Mouse (Mus musculus): ENCODE data around the gene Stambpl1. TPM values are rescaled to one million over a fixed set of nuclear protein-coding genes. Genes with fewer than 3 reads are reported as not detected.

Gene Stambpl1
- polyA plus RNA-seq, 1 experiment from 2014 or later, result 6.5 TPM

GRCm38 (mm10) chr19:34186845-34187244 lies 5.2 kb upstream of the Stambpl1 start:
- Histone ChIP-seq H3K9ac (ENCODE audit: low read length) (no peak overlapping the region), H3K27me3 (ENCODE audit: control insufficient read depth, insufficient read depth, low read length) (no peaks in the 10 kb centered on the region), H3K9me3 (ENCODE audit: control insufficient read depth, low read length) (no peaks in the 10 kb centered on the region), H3K36me3 (ENCODE audit: control insufficient read depth, insufficient read depth, low read length) (no peaks in the 10 kb centered on the region), H3K4me1 (ENCODE audit: control insufficient read depth in 2 of 2, insufficient read depth in 2 of 2, low read length in 2 of 2) (peaks cover 0 to 3% of the 10 kb centered on the region in 2 experiments; a peak in 2 of 4 replicates), H3K27ac (replicated peaks in 1 of 2; ENCODE audit: control insufficient read depth in 1 of 2, insufficient read depth in 1 of 2, low read depth in 2 of 2, low read length in 2 of 2) (no peak overlapping the region), H3K4me2 (ENCODE audit: low read length) (no peak overlapping the region), H3K4me3 (ENCODE audit: control insufficient read depth in 1 of 2, insufficient read depth in 1 of 2, low read depth in 1 of 2, low read length in 2 of 2) (no peak overlapping the region)
- no peak for ATAC-seq (ENCODE audit: insufficient number of reproducible peaks, insufficient read depth, low FRiP score, low read depth)
- 90% methylated on average over 4 of the region's 4 CpGs for WGBS

DNA sequence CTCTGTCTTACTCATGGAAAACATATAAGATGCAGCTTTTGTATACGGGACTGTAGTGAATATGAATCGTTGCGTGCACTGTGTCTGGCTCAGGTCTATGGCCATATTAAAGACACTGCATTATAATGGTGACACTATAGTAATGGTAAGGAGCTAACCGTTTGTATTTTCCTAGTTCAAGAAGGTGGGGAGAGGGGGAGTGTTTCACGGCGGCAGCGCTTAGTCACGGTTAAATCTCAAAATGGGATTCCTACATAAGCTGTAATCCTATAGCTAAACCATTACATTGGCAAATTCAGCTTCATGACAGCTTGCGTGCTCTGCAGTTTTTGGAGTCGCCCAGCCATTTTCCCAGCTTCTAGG lies 403 bp upstream of the Stambpl1 start:
- 35% methylated on average over 10 of the region's 10 CpGs for WGBS
- Histone ChIP-seq H3K27me3 (ENCODE audit: control insufficient read depth, insufficient read depth, low read length) (no peaks in the 10 kb centered on the region), H3K27ac (replicated peaks in 1 of 2; ENCODE audit: control insufficient read depth in 1 of 2, insufficient read depth in 1 of 2, low read depth in 2 of 2, low read length in 2 of 2) (no peak overlapping the region), H3K9ac (ENCODE audit: low read length) (peak overlapping the region; percentile 81), H3K9me3 (ENCODE audit: control insufficient read depth, low read length) (no peaks in the 10 kb centered on the region), H3K4me3 (ENCODE audit: control insufficient read depth in 1 of 2, insufficient read depth in 1 of 2, low read depth in 1 of 2, low read length in 2 of 2) (peak overlapping the region; percentile 73 to 79), H3K36me3 (ENCODE audit: control insufficient read depth, insufficient read depth, low read length) (no peaks in the 10 kb centered on the region), H3K4me2 (ENCODE audit: low read length) (peak overlapping the region; percentile 99), H3K4me1 (ENCODE audit: control insufficient read depth in 2 of 2, insufficient read depth in 2 of 2, low read length in 2 of 2) (peaks cover 3 to 6% of the 10 kb centered on the region in 2 experiments; a peak in 3 of 4 replicates)
- no peak for ATAC-seq (ENCODE audit: insufficient number of reproducible peaks, insufficient read depth, low FRiP score, low read depth)

DNA sequence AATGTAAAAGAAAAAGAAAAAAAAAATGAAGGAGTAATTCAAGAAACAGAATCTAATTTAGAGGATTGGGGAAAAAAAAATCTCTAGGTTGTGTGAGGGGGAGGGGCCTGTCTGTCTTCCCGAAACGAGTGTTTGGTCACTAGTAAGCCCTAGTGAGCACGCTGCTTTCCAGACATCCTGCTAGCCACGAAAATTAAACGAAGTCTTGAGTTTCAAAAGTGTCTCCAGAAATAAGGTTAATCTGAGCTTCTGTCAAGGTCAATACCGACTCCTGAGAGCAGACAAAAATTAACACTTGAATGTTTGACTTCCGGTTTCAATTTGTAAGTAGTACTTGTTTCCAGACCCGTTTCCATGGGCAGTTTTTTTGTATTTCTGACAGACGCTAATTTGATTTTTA lies 1.1 kb downstream of the Stambpl1 start:
- Histone ChIP-seq H3K4me3 (ENCODE audit: control insufficient read depth in 1 of 2, insufficient read depth in 1 of 2, low read depth in 1 of 2, low read length in 2 of 2) (peak overlapping the region; percentile 73 to 79; a peak in 3 of 4 replicates), H3K27me3 (ENCODE audit: control insufficient read depth, insufficient read depth, low read length) (no peaks in the 10 kb centered on the region), H3K9me3 (ENCODE audit: control insufficient read depth, low read length) (no peaks in the 10 kb centered on the region), H3K36me3 (ENCODE audit: control insufficient read depth, insufficient read depth, low read length) (no peaks in the 10 kb centered on the region), H3K4me1 (ENCODE audit: control insufficient read depth in 2 of 2, insufficient read depth in 2 of 2, low read length in 2 of 2) (peaks cover 3 to 6% of the 10 kb centered on the region in 2 experiments; a peak in 3 of 4 replicates), H3K4me2 (ENCODE audit: low read length) (peak overlapping the region; percentile 99), H3K27ac (replicated peaks in 1 of 2; ENCODE audit: control insufficient read depth in 1 of 2, insufficient read depth in 1 of 2, low read depth in 2 of 2, low read length in 2 of 2) (no peak overlapping the region), H3K9ac (ENCODE audit: low read length) (peak overlapping the region; percentile 81)
- no peak for ATAC-seq (ENCODE audit: insufficient number of reproducible peaks, insufficient read depth, low FRiP score, low read depth)
- 8% methylated on average over 9 of the region's 9 CpGs for WGBS

GRCm38 (mm10) chr19:34193683-34194082 lies 1.7 kb downstream of the Stambpl1 start:
- no peak for ATAC-seq (ENCODE audit: insufficient number of reproducible peaks, insufficient read depth, low FRiP score, low read depth)
- Histone ChIP-seq H3K27me3 (ENCODE audit: control insufficient read depth, insufficient read depth, low read length) (no peaks in the 10 kb centered on the region), H3K9me3 (ENCODE audit: control insufficient read depth, low read length) (no peaks in the 10 kb centered on the region), H3K4me2 (ENCODE audit: low read length) (peak overlapping the region; percentile 99), H3K36me3 (ENCODE audit: control insufficient read depth, insufficient read depth, low read length) (no peaks in the 10 kb centered on the region), H3K4me1 (ENCODE audit: control insufficient read depth in 2 of 2, insufficient read depth in 2 of 2, low read length in 2 of 2) (peaks cover 3 to 6% of the 10 kb centered on the region in 2 experiments; a peak in 3 of 4 replicates), H3K27ac (replicated peaks in 1 of 2; ENCODE audit: control insufficient read depth in 1 of 2, insufficient read depth in 1 of 2, low read depth in 2 of 2, low read length in 2 of 2) (no peak overlapping the region), H3K4me3 (ENCODE audit: control insufficient read depth in 1 of 2, insufficient read depth in 1 of 2, low read depth in 1 of 2, low read length in 2 of 2) (peak overlapping the region in 1 of 2 experiments; percentile 79; a peak in 2 of 4 replicates), H3K9ac (ENCODE audit: low read length) (peak overlapping the region; percentile 81)
- 69% methylated on average over 9 of the region's 9 CpGs for WGBS

DNA sequence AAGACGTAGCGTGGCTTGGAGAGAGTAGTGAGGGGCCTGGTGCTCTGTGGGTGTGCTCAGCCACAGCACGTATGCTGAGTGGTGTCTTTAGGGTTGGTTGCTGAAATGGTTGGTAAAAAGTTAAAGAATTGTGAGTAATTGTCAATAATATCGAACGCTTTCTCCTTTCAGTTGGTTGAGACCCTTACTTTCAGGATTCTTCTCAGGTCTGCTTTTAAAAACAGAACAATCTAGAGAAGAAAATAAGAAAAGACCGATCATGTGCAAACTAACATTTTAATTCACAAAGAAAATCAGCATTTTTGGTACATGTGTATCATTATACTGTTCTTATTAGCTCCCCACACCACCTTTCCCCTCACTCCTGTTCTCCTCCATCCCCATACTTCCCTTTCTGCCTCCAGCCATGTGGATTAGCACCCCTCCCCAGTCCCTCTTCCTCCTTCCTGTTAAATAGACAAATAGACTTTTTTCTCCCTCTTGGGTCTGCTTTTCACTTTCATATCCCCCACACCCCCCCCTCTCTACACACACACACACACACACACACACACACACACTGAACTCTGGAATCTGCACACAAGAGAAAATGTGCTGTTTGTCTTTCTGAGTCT lies 2.2 kb downstream of the Stambpl1 start:
- Histone ChIP-seq H3K4me3 (ENCODE audit: control insufficient read depth in 1 of 2, insufficient read depth in 1 of 2, low read depth in 1 of 2, low read length in 2 of 2) (no peak overlapping the region), H3K4me2 (ENCODE audit: low read length) (no peak overlapping the region), H3K4me1 (ENCODE audit: control insufficient read depth in 2 of 2, insufficient read depth in 2 of 2, low read length in 2 of 2) (peaks cover 3 to 6% of the 10 kb centered on the region in 2 experiments; a peak in 3 of 4 replicates), H3K9me3 (ENCODE audit: control insufficient read depth, low read length) (no peaks in the 10 kb centered on the region), H3K27ac (replicated peaks in 1 of 2; ENCODE audit: control insufficient read depth in 1 of 2, insufficient read depth in 1 of 2, low read depth in 2 of 2, low read length in 2 of 2) (no peak overlapping the region), H3K9ac (ENCODE audit: low read length) (no peak overlapping the region), H3K36me3 (ENCODE audit: control insufficient read depth, insufficient read depth, low read length) (no peaks in the 10 kb centered on the region), H3K27me3 (ENCODE audit: control insufficient read depth, insufficient read depth, low read length) (no peaks in the 10 kb centered on the region)
- 94% methylated on average over 6 of the region's 6 CpGs for WGBS
- no peak for ATAC-seq (ENCODE audit: insufficient number of reproducible peaks, insufficient read depth, low FRiP score, low read depth)

DNA sequence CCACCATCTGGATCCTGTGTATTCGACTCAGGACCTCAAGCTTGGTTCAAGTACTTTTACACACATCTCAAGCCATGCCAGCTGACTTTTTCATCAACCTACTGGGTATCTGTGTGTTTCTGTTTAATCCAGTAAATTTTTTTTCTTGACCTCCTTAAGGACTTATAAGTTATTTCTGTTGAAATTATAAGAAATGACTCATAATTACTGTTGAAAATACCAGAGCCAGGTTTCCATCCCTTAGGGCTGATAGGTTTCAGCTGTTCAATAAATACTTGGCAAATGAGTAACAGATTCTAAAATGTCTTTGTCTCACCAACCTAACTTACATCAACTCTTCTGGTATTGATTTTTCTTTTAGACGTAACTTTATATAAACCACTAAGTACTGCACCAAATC lies 3.0 kb downstream of the Stambpl1 start:
- ATAC-seq (ENCODE audit: insufficient number of reproducible peaks, insufficient read depth, low FRiP score, low read depth), result no peak
- Histone ChIP-seq H3K4me1 (ENCODE audit: control insufficient read depth in 2 of 2, insufficient read depth in 2 of 2, low read length in 2 of 2) (peaks cover 3 to 6% of the 10 kb centered on the region in 2 experiments; a peak in 3 of 4 replicates), H3K27me3 (ENCODE audit: control insufficient read depth, insufficient read depth, low read length) (no peaks in the 10 kb centered on the region), H3K9me3 (ENCODE audit: control insufficient read depth, low read length) (no peaks in the 10 kb centered on the region), H3K36me3 (ENCODE audit: control insufficient read depth, insufficient read depth, low read length) (no peaks in the 10 kb centered on the region), H3K9ac (ENCODE audit: low read length) (no peak overlapping the region), H3K27ac (replicated peaks in 1 of 2; ENCODE audit: control insufficient read depth in 1 of 2, insufficient read depth in 1 of 2, low read depth in 2 of 2, low read length in 2 of 2) (no peak overlapping the region), H3K4me3 (ENCODE audit: control insufficient read depth in 1 of 2, insufficient read depth in 1 of 2, low read depth in 1 of 2, low read length in 2 of 2) (no peak overlapping the region), H3K4me2 (ENCODE audit: low read length) (no peak overlapping the region)
- WGBS, result 66% methylated on average over 2 of the region's 2 CpGs

GRCm38 (mm10) chr19:34198066-34198465 lies 6.0 kb downstream of the Stambpl1 start:
- Histone ChIP-seq H3K27me3 (ENCODE audit: control insufficient read depth, insufficient read depth, low read length) (no peaks in the 10 kb centered on the region), H3K4me2 (ENCODE audit: low read length) (no peak overlapping the region), H3K27ac (replicated peaks in 1 of 2; ENCODE audit: control insufficient read depth in 1 of 2, insufficient read depth in 1 of 2, low read depth in 2 of 2, low read length in 2 of 2) (no peak overlapping the region), H3K9ac (ENCODE audit: low read length) (no peak overlapping the region), H3K4me3 (ENCODE audit: control insufficient read depth in 1 of 2, insufficient read depth in 1 of 2, low read depth in 1 of 2, low read length in 2 of 2) (no peak overlapping the region), H3K9me3 (ENCODE audit: control insufficient read depth, low read length) (no peaks in the 10 kb centered on the region), H3K36me3 (ENCODE audit: control insufficient read depth, insufficient read depth, low read length) (no peaks in the 10 kb centered on the region), H3K4me1 (ENCODE audit: control insufficient read depth in 2 of 2, insufficient read depth in 2 of 2, low read length in 2 of 2) (peaks cover 0 to 6% of the 10 kb centered on the region in 2 experiments; a peak in 1 of 4 replicates)
- ATAC-seq (ENCODE audit: insufficient number of reproducible peaks, insufficient read depth, low FRiP score, low read depth), result no peak
- 96% methylated on average over 1 of the region's 1 CpGs for WGBS

DNA sequence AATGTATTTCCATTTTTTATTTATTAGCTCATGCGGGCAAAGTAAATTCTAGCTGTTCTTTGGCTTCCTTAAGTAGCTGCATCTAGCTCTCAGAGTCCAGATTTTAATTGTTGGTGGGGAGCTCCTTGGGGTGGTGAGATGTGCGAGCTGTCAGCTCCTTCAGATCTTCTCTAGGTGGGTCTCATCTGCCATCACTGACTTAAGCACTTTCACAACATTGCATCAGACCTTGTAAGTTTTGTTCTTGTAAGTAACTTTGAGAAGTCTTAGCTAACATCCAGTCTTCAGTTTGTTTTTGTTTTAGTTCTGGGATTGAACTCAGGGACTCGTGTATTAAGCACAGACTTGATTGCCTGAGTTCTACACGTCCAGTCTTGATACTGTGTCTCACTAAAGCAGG lies 6.9 kb downstream of the Stambpl1 start:
- no peaks in the 10 kb centered on the region for H3K4me1 ChIP-seq (ENCODE audit: control insufficient read depth in 2 of 2, insufficient read depth in 2 of 2, low read length in 2 of 2)
- no peak overlapping the region for H3K9ac ChIP-seq (ENCODE audit: low read length)
- no peaks in the 10 kb centered on the region for H3K27me3 ChIP-seq (ENCODE audit: control insufficient read depth, insufficient read depth, low read length)
- no peak overlapping the region for H3K27ac ChIP-seq (replicated peaks in 1 of 2; ENCODE audit: control insufficient read depth in 1 of 2, insufficient read depth in 1 of 2, low read depth in 2 of 2, low read length in 2 of 2)
- H3K9me3 ChIP-seq (ENCODE audit: control insufficient read depth, low read length), result no peaks in the 10 kb centered on the region
- no peaks in the 10 kb centered on the region for H3K36me3 ChIP-seq (ENCODE audit: control insufficient read depth, insufficient read depth, low read length)
- no peak overlapping the region for H3K4me2 ChIP-seq (ENCODE audit: low read length)
- no peak overlapping the region for H3K4me3 ChIP-seq (ENCODE audit: control insufficient read depth in 1 of 2, insufficient read depth in 1 of 2, low read depth in 1 of 2, low read length in 2 of 2)
- ATAC-seq (ENCODE audit: insufficient number of reproducible peaks, insufficient read depth, low FRiP score, low read depth), result no peak
- 77% methylated on average over 4 of the region's 4 CpGs for WGBS
